Mouse (Mus musculus) left cerebral cortex, adult 18-20 months (tissue): ENCODE data around the gene Slc25a21. TPM values are rescaled to one million over a fixed set of nuclear protein-coding genes. Genes with fewer than 3 reads are reported as not detected.
"Not testable (repeated sequence)": the region's sequence is repeated elsewhere in the genome, so short reads cannot be mapped to it uniquely, and the experiment has no call there.

Experiments used
- DNase-seq, 2 experiments: peaks; one replicate each; pipeline ENCODE4 v3.0.0; 2021 to 2022; ENCODE audit warnings: low spot score in 2 of 2, mixed read lengths in 1 of 2
- long read RNA-seq, 2 experiments: library from polyadenylated mRNA; stranded (forward); transcript quantifications; one replicate each; pipeline ENCODE4 v2.0.0; 2021
- total RNA-seq, 2 experiments: library from RNA; stranded (reverse); gene quantifications; 2 replicates each; pipeline ENCODE4 v1.2.3; 2021

Gene Slc25a21
- under 1 TPM; 0.89 to 0.95 TPM for total RNA-seq
- long read RNA-seq, experiment 1, partial matches to known transcripts, result 1 of 1 reads
- long read RNA-seq, experiment 1, other reads (novel, unspliced or antisense), result 0 of 1 reads
- long read RNA-seq, experiment 2, result 0 reads

DNA sequence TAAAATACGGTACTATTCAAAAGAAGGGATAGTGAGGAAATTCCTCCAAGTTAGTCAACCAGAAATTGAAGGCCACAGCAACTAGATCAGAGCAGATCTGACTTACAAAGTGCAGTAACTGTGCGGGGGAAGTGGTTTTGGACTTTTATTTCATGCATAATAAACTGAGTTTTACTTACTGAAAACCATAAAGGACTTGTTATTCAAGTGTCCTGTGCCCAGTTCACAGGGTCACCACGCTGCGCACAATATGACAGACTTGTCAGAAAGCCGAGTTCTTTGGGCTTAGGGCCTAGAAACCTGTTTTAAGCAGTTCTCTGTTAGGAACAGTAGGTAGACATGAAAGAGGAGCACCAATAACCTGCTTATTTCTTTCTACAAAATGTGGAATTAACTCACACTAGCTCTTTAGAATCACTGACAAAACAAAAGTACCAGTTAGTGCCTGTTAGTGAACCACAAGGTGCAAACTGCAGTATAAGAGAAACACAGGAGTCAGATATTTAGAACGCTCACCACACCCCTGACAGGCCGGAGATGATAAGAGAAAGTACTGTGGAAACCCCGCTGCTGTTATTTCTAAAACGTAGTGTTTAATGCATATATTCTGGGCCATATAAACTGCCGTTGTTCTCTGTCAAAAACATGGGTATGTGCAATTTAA is at the start of gene Slc25a21:
Slc25a21 (minus strand) TSS at position 110 of the 664 bp plus-strand sequence.
- DNase-seq, result no peak

DNA sequence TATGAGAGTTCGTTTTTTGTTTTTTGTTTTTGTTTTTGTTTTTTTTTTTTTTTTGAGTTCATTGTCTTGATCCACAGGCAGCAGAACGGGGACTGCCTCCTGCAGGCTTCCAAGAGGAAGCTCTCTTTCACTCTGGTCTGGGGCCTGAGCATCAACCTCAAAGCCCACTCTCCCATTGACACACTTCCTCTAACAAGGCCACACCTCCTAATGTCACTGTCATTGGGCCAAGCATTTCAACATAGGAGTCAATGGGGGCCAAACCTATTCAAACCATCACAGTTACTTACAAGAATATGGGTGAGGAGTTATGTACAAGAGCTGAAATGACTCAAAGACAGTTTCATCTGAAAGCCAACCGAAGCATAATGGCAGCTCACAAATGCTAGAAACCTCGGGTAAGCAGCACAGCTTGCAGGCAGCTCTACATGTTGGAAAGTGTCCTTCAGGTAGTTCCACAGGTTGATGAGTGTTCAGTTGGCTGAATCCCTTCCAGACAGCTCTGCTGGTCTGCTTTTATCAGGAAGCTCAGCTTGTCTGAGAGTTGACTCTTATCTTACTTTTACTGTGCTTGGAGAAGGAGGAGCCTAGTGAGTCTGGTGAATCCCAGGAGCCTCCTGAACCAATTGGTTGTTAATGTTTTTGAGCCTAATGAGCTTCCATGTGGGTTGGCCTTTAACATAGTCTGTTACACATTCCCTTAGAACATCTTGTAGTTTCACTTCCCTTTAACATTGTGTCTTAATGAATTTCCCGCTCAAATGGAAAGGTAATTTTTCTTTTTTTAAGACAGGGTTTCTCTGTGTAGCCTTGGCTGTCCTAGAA is 46.6 kb upstream of the Slc25a21 start:
- no peak for DNase-seq

- no peak for DNase-seq
These were observed 36.1 kb upstream of the Slc25a21 start for GRCm38 (mm10) chr12:57233386-57233785.

DNA sequence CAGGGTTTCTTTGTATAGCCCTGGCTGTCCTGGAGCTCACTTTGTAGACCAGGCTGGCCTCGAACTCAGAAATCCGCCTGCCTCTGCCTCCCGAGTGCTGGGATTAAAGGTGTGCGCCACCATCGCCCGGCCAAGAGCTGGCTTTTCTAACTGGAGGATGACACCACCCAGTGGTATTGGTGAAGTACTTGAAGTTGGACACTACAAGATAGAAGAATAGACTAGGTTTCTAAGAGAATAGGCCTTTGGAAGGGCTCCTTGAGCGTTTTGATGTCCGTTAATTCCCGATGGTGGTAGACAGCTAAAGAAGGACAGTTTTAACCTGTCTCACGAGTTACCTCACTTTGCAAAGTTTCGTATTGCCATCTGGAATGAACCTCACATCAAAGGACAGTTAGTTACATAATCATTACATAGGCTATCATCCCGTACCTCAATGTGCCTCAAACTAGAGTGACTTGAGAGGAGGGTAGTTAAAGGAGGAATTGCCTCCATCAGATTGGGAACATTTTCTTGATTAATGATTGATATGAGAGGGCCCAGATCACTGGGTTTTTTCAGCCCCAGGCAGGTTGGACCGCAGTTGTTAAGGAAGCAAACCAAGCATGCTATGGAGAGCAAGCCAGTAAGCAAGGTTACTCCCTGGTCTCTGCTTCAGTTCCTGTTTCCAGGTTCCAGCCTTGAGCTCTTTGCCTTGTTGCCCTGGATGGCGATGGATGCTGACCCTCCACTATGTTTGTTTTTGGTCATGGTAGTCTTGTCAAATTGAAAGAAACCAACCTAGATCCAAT is 34.0 kb upstream of the Slc25a21 start:
- DNase-seq, result no peak

- DNase-seq, result peak; percentile 84 to 89
These were observed 33.0 kb upstream of the Slc25a21 start, which contains the start of the genes Prps1l3 and Mipol1 for GRCm38 (mm10) chr12:57230192-57230706. Gene Prps1l3, plus strand, starts transcription at chr12:57230412. Gene Mipol1, plus strand, starts transcription at chr12:57230427.

DNA sequence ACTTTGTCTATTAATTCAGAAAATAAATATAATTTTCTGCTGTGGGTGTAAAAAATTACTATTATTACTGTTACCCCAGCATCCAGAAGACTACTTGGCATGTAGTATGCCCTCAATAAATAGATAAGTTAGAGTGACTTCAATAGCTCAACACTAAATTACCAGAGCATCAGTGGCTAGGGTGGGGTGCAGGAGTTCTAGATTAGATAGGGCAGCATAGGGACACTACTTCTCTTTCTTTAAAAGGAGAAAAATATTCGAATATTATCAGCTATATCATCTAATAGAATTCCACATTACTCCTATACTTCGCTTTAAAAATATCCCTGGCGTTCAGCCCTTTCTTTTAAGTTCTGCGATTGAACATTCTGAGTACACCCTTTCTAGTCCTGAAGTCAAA is 32.4 kb upstream of the Slc25a21 start:
- DNase-seq, result no peak

DNA sequence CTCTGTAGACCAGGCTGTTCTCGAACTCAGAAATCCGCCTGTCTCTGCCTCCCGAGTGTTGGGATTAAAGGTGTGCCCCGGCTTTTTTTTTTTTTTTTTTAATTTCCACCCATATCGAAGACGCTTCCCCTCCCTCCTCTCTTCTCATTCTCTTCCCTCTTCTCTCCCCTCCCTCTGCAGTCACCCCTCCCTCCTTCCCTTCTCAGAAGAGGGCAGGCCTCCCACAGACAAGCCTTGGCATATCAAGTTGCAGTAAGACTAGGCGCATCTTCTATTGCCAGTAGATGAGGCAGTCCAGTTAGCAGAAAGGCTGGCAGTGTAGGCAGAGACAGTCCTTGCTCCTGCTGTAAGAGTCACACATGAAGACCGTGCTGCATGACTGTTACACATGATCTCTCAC is 30.5 kb upstream of the Slc25a21 start:
- DNase-seq, result no peak

DNA sequence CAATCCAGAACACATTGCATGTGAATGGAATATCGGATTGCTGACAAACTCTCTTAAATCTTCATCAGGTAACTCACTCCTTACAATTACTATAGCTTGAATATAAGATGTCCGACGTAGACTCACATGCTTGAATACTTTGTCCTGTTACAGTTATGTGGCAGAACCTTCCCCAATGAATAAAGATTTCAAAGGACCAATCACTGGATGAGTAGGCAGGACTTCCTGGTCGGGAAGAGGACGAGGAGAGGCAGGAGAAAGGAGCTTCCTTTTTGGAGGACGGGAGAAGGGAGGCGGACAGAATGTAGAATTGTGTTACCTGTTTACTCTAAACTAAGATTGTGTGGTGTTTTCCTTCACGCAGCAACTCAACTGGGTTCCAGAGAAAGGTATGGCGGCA is 29.1 kb upstream of the Slc25a21 start:
- no peak for DNase-seq

DNA sequence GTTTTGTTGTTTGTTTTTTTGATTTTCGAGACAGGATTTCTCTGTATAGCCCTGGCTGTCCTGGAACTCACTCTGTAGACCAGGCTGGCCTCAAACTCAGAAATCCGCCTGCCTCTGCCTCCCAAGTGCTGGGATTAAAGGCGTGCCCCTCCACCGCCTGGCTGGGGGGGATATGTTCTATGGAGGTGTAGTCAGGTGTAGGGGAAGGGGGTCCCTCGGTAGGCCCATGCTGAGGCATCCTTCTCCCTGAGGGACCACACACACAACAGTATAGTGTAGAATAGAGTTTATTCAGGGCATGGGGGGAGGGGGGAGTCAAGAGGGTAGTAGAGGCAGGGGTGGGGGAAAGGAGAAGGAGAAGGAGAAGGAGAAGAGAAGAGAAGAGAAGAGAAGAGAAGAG is 15.2 kb upstream of the Slc25a21 start:
- not testable (repeated sequence) for DNase-seq

DNA sequence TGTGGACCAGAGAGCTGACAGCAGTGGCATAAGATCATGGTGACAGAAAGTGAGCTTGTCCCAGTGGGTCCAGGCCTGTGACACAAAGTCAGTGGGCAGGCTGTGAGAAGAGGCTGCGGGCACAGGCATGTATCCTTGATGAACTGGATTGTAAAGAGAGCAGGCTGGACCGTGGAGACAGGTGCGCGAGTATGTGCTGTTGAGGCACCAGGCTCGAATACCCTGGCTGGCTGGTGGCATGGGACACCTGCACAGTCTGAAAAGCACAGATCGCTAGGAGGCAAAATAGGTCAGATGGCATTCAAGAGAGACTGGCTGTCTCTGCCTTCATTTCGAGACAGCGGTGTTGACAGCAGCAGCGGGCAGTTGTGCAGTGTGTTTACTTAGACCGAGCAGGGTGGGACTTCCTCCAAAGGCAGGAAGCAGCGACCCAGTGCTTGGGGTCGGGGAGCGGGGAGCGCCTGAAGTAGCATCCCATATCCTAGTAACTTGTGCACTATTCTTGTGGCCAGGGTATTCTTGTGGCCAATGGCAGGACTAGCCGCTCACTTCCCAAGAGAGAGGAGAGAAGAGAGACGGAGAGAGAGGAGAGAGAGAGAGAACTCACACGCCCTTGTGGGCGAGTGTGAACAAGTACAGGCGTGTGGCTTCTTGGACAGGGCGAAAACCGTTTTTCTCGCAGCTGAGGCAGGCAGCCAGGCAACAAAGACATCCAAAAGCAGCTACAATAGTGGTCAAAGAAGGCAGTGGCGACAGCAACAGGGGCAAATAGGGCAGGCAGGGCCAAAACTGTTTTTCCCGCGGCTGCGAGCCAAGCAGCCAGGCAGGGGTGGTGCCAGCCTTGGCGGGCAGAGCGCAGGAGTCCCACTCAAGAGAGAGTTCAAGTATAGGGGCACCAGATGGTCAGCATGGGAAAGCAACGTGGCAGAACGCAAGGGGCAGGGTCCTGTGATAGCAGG is 14.4 kb upstream of the Slc25a21 start:
- peak; percentile 7 to 24 for DNase-seq

GRCm38 (mm10) chr12:57204276-57204851 is 7.1 kb upstream of the Slc25a21 start:
- DNase-seq, result no peak

- no peak for DNase-seq
These were observed 4.6 kb upstream of the Slc25a21 start for GRCm38 (mm10) chr12:57201901-57202300.

DNA sequence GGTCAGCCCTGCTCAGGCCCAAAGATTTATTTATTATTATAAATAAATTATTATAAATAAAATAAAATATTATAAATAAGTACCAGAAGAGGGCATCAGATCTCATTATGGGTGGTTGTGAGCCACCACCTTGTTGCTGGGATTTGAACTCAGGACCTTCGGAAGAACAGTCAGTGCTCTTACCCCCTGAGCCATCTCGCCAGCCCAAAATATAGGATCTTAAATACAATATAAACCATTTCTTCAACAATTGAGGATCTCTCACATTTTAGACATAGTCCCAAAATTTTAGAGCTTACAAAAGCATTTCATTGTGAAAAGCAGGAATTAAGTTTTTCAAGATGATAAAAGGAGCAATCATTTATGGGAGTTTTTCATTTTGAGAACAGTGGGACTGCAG is 2.2 kb upstream of the Slc25a21 start:
- DNase-seq, result no peak

- no peak for DNase-seq
These were observed 997 bp upstream of the Slc25a21 start for GRCm38 (mm10) chr12:57198269-57198668.

- peak; percentile 5 to 6 for DNase-seq
These were observed 487 bp downstream of the Slc25a21 start for GRCm38 (mm10) chr12:57196608-57197362.

GRCm38 (mm10) chr12:57196286-57196607 is 1.0 kb downstream of the Slc25a21 start:
- DNase-seq, result no peak

- no peak for DNase-seq
These were observed 2.7 kb downstream of the Slc25a21 start for GRCm38 (mm10) chr12:57194609-57195008.

DNA sequence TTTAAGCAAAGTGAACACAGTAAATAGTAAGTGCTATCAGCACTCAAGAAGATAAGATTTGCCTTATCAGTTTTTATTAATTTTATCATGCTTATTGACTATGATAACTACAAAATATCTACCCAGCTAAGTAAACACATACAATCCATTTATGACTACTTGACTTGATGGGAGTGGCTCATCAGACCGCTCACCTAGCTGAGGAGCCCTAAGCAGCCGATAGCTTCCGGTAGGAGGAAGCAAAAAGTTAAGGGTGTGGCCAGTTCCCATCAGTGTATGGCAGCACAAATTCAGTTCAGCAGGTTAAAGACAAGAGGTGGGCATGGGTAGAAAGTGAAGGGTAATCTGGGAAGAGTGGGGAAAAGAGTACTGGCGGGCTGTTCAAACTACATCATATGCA is 10.2 kb downstream of the Slc25a21 start:
- no peak for DNase-seq

DNA sequence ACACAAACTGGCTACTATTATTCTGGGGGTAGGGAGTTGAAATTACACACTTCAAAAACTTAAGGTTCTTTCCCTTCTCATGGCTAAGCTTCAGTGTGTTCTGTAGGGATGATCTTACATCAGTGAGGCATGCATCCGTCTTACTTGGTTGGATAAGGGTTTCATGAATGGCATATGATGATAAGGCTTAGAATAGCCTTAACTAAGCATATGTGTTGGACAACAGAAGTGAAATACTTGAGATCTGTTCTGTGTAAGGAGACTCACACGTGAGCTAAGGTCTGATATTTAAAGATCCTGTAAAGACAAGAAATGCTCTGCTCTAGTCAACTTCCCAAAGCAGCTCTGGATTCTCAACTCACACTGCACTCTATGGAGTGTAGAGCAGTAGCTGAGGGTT is 11.1 kb downstream of the Slc25a21 start:
- DNase-seq, result no peak
